Mouse (Mus musculus) stomach, postnatal 0 days (tissue): ENCODE measurements around the gene Hmgcr. TPM values are rescaled to one million over a fixed set of nuclear protein-coding genes. Genes with fewer than 3 reads are reported as not detected.
"Not testable (repeated sequence)": the region's sequence is repeated elsewhere in the genome, so short reads cannot be mapped to it uniquely, and the experiment has no call there.

ENCODE experiments used
- ATAC-seq: fragments of 200-750 bp; cut with Nextera tagmentation; 2 replicates; pipeline ENCODE4 v1.8.0; 2017; ENCODE audit not compliant: low FRiP score, low TSS enrichment
- DNase-seq: peaks from one replicate; pipeline ENCODE4 v3.0.0-alpha.2; 2016; ENCODE audit warnings: low spot score
- H3K27ac ChIP-seq: fragments of 300-500 bp; sonication (generic); replicated peaks from 2 replicates; pipeline ENCODE4 v1.5.1; 2014; ENCODE audit warnings: mild to moderate bottlenecking, control low read depth
- H3K27me3 ChIP-seq: fragments of 300-500 bp; sonication (generic); 2 replicates; pipeline ENCODE4 v1.6.1; 2014; ENCODE audit warnings: low read length; ENCODE audit not compliant: control insufficient read depth, insufficient read depth
- H3K36me3 ChIP-seq: fragments of 300-500 bp; sonication (generic); 2 replicates; pipeline ENCODE4 v1.6.1; 2014; ENCODE audit warnings: low read length, mixed read lengths; ENCODE audit not compliant: control insufficient read depth, insufficient read depth
- H3K4me1 ChIP-seq: fragments of 300-500 bp; sonication (generic); replicated peaks from 2 replicates; pipeline ENCODE4 v1.6.1; 2014; ENCODE audit warnings: antibody characterized with exemption; ENCODE audit not compliant: control insufficient read depth, insufficient read depth
- H3K4me2 ChIP-seq: fragments of 300-500 bp; sonication (generic); replicated peaks from 2 replicates; pipeline ENCODE4 v1.6.1; 2014; ENCODE audit warnings: low read depth, mild to moderate bottlenecking, control low read depth, moderate library complexity
- H3K4me3 ChIP-seq: fragments of 300-500 bp; sonication (generic); 2 replicates; pipeline ENCODE4 v1.5.1; 2014; ENCODE audit warnings: low read depth, low read length, control low read depth
- H3K9ac ChIP-seq: fragments of 300-500 bp; sonication (generic); 2 replicates; pipeline ENCODE4 v1.6.1; 2014; ENCODE audit warnings: mild to moderate bottlenecking, low read length, control low read depth, mixed read lengths
- H3K9me3 ChIP-seq: fragments of 300-500 bp; sonication (generic); 2 replicates; pipeline ENCODE4 v1.6.1; 2016; ENCODE audit warnings: low read length; ENCODE audit not compliant: control insufficient read depth
- CTCF ChIP-seq: IDR thresholded peaks from 2 replicates; pipeline ENCODE4 v1.5.1; 2016; ENCODE audit warnings: antibody characterized with exemption, low read depth, mild to moderate bottlenecking, moderate library complexity
- EP300 ChIP-seq: optimal IDR thresholded peaks from 2 replicates; pipeline ENCODE3; 2016; ENCODE audit warnings: antibody characterized with exemption
- WGBS: fragments of 180-500 bp; shearing (Covaris S2); extraction: QIAGEN DNeasy Blood & Tissue Kit; methylation state at CpG from one replicate; pipeline ENCODE4 v1.1.7; 2014; 5-methylcytosine and 5-hydroxymethylcytosine counted together
- polyA plus RNA-seq: library from polyadenylated mRNA; unstranded; fragments of >200 nt; fragmentation: Nextera tagmentation; extraction: Ambion mirVana; gene quantifications from 2 replicates; pipeline ENCODE4 v1.2.1, GENCODE M21; 2015

Gene Hmgcr
- polyA plus RNA-seq, 1 experiment from 2014 or later: 40.9 TPM

DNA sequence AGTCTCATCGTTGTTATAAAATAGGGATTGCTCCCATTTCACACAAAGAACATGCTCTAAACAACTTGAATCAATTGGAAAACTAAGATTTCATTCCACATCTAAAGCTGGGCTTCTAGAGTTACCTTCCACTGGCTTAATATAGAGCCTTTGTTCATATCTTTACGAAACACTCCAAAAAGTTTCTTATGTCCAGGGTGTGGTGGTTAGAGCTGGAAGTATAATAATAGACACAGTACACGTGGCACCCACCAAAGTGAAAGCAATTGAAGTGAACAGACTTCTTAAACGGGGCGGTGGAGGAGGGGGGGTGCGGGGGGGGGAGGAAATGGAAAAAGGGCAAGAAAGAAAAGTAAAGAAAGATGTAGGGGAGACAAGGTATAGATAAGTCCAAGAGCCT is 1.5 kb upstream of the Hmgcr start:
- DNase-seq: no peak
- no peaks in the 10 kb centered on the region for H3K27me3 ChIP-seq
- H3K9ac ChIP-seq: no peak overlapping the region
- no peak overlapping the region for H3K4me2 ChIP-seq
- no peak overlapping the region for H3K4me3 ChIP-seq
- no peak for TF ChIP-seq CTCF
- TF ChIP-seq EP300: no peak
- H3K9me3 ChIP-seq: no peaks in the 10 kb centered on the region
- H3K4me1 ChIP-seq: peaks cover 3% of the 10 kb centered on the region
- no peak overlapping the region for H3K27ac ChIP-seq
- no peak for ATAC-seq
- WGBS: 78% methylated on average over 6 of the region's 6 CpGs
- no peaks in the 10 kb centered on the region for H3K36me3 ChIP-seq

DNA sequence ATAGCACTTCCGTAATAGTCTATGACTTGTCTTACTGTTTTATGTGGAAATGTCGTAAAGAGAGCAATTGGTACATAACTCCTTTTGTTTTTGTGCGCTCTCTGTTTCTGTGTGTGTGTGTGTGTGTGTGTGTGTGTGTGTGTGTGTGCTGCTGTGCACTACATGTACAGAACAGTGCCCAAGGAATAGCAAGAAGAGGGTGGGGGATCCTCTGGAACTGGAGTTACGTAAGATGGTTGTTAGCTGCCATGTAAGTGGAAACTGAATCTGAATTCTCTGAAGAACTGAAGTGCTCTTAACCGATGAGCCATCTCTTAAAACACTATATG is 1.1 kb upstream of the Hmgcr start:
- no peak overlapping the region for H3K27ac ChIP-seq
- H3K36me3 ChIP-seq: no peaks in the 10 kb centered on the region
- ATAC-seq: no peak
- no peaks in the 10 kb centered on the region for H3K9me3 ChIP-seq
- no peaks in the 10 kb centered on the region for H3K27me3 ChIP-seq
- no peak for DNase-seq
- no peak overlapping the region for H3K9ac ChIP-seq
- WGBS: 93% methylated on average over 5 of the region's 5 CpGs
- H3K4me3 ChIP-seq: no peak overlapping the region
- TF ChIP-seq CTCF: no peak
- TF ChIP-seq EP300: no peak
- peaks cover 3% of the 10 kb centered on the region for H3K4me1 ChIP-seq
- H3K4me2 ChIP-seq: no peak overlapping the region

DNA sequence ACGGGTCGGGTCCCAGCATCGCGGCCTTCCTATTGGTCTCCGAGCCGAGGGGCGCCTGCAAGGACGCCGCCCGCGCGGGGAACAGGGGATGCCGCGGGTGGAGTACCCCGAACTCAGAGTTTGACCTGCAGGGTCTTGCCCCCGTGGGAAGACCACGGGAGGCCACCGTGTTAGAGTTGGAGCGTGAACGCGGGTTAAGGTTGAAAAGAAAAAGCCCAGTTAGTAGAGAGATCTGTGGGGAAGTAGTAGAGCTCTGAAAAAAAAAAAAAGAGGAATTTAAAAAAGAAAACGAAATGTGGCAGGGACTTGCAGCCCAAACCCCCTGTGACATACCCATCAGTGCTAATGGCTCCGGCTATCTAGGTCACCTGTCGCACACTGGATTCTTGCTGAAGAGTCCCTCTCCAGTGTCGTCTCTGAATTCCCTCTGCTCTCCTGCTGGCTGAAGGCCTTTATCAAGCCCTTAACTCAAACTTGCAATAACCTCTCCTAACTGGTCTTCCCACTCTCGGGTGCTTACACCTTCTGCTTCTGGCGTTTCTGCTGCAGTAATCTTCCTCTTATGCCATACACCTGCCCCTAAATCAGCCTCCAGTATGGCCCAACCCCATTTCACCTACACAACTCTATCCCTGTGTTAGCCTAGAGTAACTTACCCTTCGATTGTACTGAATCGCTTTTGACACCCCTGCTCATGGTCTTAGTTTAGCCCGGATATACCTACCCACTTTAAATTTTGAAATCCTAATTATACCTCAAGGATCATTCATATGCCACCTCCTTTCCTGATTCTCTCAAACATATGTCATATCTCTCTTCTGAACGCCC is 556 bp upstream of the Hmgcr start:
- DNase-seq: no peak
- 12% methylated on average over 31 of the region's 31 CpGs for WGBS

DNA sequence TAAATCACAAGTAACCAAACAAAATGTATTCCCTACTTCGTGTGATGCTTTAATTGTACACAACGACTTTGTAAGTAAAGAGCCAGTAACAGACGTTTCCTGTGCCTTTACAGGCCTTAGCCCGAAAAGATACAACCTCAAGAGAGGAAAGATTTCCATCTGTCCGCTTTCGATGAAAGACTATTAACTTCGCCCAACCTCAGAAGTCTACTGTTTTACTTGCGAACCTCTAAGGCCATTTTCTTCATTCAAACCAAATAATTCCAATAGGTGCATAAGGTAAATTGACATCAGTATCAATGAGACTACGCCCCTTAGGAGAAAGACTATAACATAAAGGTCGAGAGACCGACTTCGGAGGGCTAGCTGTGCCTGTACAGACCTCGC is 724 bp downstream of the Hmgcr start:
- peak overlapping the region; percentile 77 for H3K4me2 ChIP-seq
- no peaks in the 10 kb centered on the region for H3K9me3 ChIP-seq
- WGBS: 1% methylated on average over 13 of the region's 13 CpGs
- H3K4me3 ChIP-seq: peak overlapping the region; percentile 91
- DNase-seq: no peak
- H3K36me3 ChIP-seq: peaks cover 10% of the 10 kb centered on the region
- TF ChIP-seq CTCF (no peak), EP300 (no peak)
- H3K27ac ChIP-seq: peak overlapping the region; percentile 92
- no peak for ATAC-seq
- H3K27me3 ChIP-seq: no peaks in the 10 kb centered on the region
- peak overlapping the region; percentile 88 for H3K9ac ChIP-seq
- H3K4me1 ChIP-seq: peaks cover 3% of the 10 kb centered on the region

More for the DNA sequence above, 556 bp upstream of the Hmgcr start:
- Histone ChIP-seq H3K9me3 (no peaks in the 10 kb centered on the region), H3K9ac (0 out of 2 replicates have a peak overlapping the region, but pooled peaks have one; percentile 41), H3K4me3 (peak overlapping the region; percentile 91), H3K4me1 (peaks cover 3% of the 10 kb centered on the region), H3K4me2 (peak overlapping the region; percentile 77), H3K27me3 (no peaks in the 10 kb centered on the region), H3K27ac (peak overlapping the region; percentile 63), H3K36me3 (no peaks in the 10 kb centered on the region)
- TF ChIP-seq CTCF (peak; percentile 35), EP300 (no peak)
- no peak for ATAC-seq

DNA sequence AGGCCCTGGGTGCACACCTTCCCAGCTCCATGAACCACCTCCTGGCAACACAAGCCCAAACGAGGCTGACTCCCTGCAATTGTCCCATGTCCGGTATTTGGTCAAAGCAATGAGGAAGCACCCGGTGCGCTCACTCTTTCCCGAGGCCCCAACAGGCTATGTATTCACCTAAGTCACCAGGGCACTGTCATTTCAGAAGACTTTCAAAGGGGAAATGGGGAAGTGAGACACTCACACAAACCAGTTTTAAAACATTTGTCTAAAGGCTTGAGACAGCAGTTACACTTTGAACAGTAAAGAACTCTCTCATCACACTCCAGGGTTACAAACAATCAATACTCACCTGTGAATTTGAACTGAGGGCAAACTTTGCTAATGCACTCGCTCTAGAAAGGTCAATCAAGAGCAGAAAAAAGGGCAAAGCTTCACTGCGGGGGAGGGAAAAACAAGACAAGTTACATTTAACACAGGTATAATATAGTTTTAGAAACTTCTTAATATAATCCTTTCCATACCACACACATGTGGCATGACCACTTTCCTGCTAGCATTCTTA is 6.2 kb downstream of the Hmgcr start:
- Histone ChIP-seq H3K4me1 (no peaks in the 10 kb centered on the region), H3K27ac (no peak overlapping the region), H3K27me3 (no peaks in the 10 kb centered on the region), H3K4me3 (no peak overlapping the region), H3K9ac (no peak overlapping the region), H3K4me2 (no peak overlapping the region), H3K9me3 (no peaks in the 10 kb centered on the region), H3K36me3 (peaks cover 40% of the 10 kb centered on the region)
- no peak for ATAC-seq
- 81% methylated on average over 7 of the region's 7 CpGs for whole genome bisulfite sequencing
- TF ChIP-seq EP300 (no peak), CTCF (no peak)
- no peak for DNase-seq

DNA sequence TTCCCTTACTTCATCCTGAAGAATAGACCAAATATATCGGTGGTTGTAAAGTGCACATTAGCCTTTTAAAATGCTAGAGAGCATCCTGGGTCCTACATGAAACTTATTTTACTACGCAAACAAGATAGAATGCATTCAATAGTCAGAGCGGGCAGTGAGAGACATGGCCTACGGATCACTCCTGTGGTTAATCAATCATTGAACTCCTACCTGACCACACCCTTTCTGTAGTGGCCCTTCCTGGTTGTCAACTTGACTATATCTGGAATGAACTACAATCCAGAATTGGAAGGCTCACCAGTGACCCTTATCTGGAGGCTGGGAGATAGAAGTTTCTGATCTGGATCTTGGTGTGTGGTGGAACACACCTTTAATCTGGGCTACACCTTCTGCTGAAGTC is 7.6 kb downstream of the Hmgcr start:
- WGBS: 85% methylated on average over 4 of the region's 4 CpGs
- not testable (repeated sequence) for DNase-seq, H3K27ac ChIP-seq, ATAC-seq, H3K9me3 ChIP-seq, H3K4me1 ChIP-seq, H3K27me3 ChIP-seq, H3K4me3 ChIP-seq, H3K4me2 ChIP-seq, H3K9ac ChIP-seq
- peaks cover 43% of the 10 kb centered on the region for H3K36me3 ChIP-seq
